Mouse (Mus musculus): ENCODE data around the gene Rab25. TPM values are rescaled to one million over a fixed set of nuclear protein-coding genes. Genes with fewer than 3 reads are reported as not detected.

The Rab25 gene
- polyA plus RNA-seq, 1 experiment from 2014 or later: 144 TPM

DNA sequence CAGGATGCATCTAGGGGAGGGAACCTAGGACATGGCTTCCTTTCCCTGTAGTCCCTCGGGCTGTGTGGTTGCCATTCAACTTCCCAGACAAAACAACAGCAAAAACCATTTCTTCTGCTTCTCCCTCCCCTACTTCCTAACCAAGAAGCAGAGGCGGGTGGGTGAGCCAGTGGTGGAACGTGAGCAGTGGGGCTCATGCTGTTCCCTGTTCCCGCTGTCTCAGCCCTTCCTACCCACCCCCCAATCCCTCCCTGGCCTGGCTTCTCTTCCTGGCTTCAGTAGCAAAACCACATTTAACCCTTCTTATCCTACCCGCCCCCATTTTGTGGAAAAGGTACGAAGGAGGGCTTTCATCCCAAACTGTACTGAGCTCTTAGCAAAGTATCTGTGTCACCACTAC lies 43.0 kb downstream of the Rab25 start:
- peak overlapping the region; percentile 98 for H3K27ac ChIP-seq
- no peaks in the 10 kb centered on the region for H3K9me3 ChIP-seq
- H3K4me3 ChIP-seq: no peak overlapping the region
- no peaks in the 10 kb centered on the region for H3K27me3 ChIP-seq
- H3K36me3 ChIP-seq: peaks cover 2% of the 10 kb centered on the region
- peaks cover 69% of the 10 kb centered on the region for H3K4me1 ChIP-seq
- H3K9ac ChIP-seq: no peak overlapping the region
- ATAC-seq (ENCODE audit: insufficient number of reproducible peaks, low FRiP score, low TSS enrichment, low read depth): no peak
- WGBS: 35% methylated on average over 6 of the region's 6 CpGs
- peak overlapping the region; percentile 23; the same call in 1 of the 2 replicates for H3K4me2 ChIP-seq

DNA sequence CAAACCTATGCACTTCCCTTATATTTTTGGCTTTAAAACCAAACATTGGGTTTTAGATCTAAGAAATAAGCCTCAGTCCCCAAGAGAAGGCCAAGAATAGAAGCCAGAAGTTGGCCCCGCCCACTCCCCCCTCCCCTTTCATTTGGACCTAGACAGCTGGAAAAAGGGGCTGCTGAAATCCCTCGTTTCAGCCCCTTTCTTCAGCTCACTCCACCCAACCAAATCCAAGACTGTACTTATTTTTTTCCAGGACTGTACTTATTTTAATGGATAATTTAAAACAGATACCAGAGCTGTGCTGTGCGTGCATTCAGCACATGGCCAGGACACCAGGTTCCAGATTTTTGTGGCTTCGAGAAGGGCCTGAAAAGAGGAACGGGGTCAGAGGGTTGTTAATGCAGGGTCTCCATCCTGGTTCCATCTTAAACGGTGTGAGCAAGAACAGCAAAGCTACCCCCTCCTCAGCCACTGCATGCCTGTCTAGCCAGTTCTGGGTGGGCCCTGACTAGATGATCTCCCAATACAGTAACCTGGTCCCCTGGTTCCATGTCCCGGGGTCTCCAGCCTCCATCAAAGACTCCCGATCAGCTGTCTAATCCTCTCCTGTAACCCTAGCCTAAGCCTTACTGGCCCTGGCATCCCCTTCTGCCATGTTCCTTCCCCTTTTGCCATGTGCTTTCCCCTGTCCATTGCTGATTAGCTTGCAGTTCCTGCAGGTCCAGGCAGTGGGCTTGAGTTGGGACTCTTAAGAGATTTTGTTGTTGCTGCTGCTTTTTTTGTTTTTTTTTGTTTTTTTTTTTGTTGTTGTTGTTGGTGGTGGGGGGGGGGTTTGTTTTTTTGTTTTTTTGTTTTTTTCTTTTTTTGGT lies 44.0 kb downstream of the Rab25 start:
- 21% methylated on average over 8 of the region's 8 CpGs for WGBS
- peak; percentile 22; the same call in 1 of the 2 replicates for ATAC-seq (ENCODE audit: insufficient number of reproducible peaks, low FRiP score, low TSS enrichment, low read depth)
- no peak overlapping the region for H3K9ac ChIP-seq
- no peaks in the 10 kb centered on the region for H3K27me3 ChIP-seq
- H3K4me2 ChIP-seq: peak overlapping the region; percentile 69
- H3K27ac ChIP-seq: peak overlapping the region; percentile 98
- H3K4me1 ChIP-seq: peaks cover 65% of the 10 kb centered on the region
- H3K36me3 ChIP-seq: peaks cover 8% of the 10 kb centered on the region
- H3K4me3 ChIP-seq: peak overlapping the region; percentile 82
- no peaks in the 10 kb centered on the region for H3K9me3 ChIP-seq

DNA sequence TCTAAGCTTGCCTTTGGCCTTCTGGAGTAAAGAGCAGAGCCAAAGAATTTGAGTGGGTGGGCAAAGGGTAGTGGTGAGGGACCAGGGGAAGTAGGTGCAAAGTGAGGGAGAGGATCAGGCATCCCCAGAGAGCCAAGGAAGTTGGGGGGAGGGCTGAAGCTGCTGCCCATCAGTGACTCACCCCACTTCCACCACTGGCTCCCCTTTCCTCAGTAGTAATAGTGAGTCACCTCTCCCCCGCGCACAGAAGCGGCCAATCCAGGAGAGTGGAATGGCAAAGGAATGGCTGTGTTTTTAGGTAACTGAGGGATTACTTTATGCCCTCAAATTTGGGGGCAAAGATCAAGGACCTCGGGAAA lies 44.6 kb downstream of the Rab25 start:
- WGBS: 10% methylated on average over 4 of the region's 4 CpGs
- H3K4me1 ChIP-seq: peaks cover 64% of the 10 kb centered on the region

DNA sequence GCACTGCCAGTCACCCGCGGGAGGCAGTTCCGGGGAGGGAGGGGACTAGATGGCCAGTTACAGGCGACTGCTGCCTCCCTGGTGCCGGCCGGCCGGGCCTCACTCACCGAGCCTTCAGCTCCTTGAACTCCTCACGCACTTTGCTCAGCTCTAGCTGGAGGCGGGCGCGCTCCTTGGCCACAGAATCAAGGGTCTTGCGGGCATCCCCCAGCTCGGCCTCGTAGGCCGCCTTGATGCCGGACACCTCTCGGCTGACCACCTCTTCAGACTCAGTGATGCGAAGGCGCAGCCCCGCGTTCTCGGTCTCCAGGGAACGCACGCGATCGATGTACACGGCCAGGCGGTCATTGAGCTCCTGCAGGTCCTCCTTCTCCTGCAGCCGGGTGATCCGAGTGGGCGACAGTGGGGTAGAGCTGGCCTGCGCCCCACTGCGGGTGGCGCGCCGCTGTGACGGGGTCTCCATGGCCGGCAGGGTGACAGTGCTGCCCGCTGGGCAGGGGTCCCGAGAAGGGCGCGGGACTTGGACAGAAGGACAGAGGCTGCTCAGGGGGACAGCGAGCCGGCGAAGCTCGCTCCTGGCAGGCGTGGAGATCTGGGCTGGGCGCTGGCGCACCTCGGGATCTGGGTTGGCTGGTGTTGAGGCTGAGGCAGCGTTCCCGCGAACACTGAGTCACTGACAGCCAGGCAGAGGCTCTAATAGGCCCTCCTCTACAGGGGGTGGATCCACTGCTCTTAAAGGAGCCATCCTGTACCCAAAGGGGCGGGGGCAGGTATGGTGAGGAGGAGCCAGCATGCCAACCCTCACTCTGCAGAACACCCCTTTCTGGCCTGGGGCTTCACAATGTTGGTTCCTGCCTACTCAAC lies 45.2 kb downstream of the Rab25 start:
- WGBS: under 1% methylated on average over 55 of the region's 55 CpGs
- ATAC-seq (ENCODE audit: insufficient number of reproducible peaks, low FRiP score, low TSS enrichment, low read depth): peak; percentile 89
- Histone ChIP-seq H3K4me3 (peak overlapping the region; percentile 82), H3K27ac (peak overlapping the region; percentile 98), H3K9me3 (no peaks in the 10 kb centered on the region), H3K27me3 (no peaks in the 10 kb centered on the region), H3K9ac (peak overlapping the region; percentile 80), H3K4me2 (peak overlapping the region; percentile 69), H3K4me1 (peaks cover 65% of the 10 kb centered on the region), H3K36me3 (peaks cover 13% of the 10 kb centered on the region)

More for the DNA sequence above, 44.6 kb downstream of the Rab25 start:
- ATAC-seq (ENCODE audit: insufficient number of reproducible peaks, low FRiP score, low TSS enrichment, low read depth): peak; percentile 66
- peak overlapping the region; percentile 69 for H3K4me2 ChIP-seq
- H3K27ac ChIP-seq: peak overlapping the region; percentile 98
- H3K36me3 ChIP-seq: peaks cover 12% of the 10 kb centered on the region
- H3K9ac ChIP-seq: no peak overlapping the region
- no peaks in the 10 kb centered on the region for H3K27me3 ChIP-seq
- peak overlapping the region; percentile 82 for H3K4me3 ChIP-seq
- no peaks in the 10 kb centered on the region for H3K9me3 ChIP-seq

DNA sequence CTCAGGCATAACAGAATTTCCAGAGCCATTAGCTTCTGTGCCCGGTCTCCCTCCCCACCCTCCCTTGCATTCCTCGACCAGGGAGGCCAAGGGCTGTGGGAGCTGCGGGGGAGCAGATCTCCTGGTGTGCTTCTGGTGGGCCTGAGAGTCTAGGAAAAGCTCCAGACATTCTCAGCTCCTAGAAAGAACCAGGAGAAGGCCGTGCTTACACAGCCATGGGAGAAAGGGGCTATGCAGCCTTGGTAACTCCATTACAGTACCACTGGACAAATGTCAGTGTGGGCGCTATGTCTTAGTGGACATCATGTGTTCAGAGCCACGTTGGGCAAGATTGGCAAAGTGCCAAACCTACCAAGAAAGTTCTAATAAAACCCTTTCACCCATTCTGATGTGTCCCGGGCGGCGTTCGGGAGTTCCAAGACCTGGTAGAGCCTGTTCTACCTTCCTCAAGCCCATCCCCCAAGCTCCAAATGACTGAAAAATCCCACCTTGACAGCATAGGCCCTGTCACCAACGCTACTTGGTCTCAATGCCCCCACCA lies 46.0 kb downstream of the Rab25 start:
- peaks cover 65% of the 10 kb centered on the region for H3K4me1 ChIP-seq
- peak overlapping the region; percentile 80 for H3K9ac ChIP-seq
- peak overlapping the region; percentile 98 for H3K27ac ChIP-seq
- H3K27me3 ChIP-seq: no peaks in the 10 kb centered on the region
- WGBS: 6% methylated on average over 11 of the region's 11 CpGs
- peak overlapping the region; percentile 69 for H3K4me2 ChIP-seq
- peaks cover 20% of the 10 kb centered on the region for H3K36me3 ChIP-seq
- H3K9me3 ChIP-seq: no peaks in the 10 kb centered on the region
- peak overlapping the region; percentile 82 for H3K4me3 ChIP-seq
- no peak for ATAC-seq (ENCODE audit: insufficient number of reproducible peaks, low FRiP score, low TSS enrichment, low read depth)

DNA sequence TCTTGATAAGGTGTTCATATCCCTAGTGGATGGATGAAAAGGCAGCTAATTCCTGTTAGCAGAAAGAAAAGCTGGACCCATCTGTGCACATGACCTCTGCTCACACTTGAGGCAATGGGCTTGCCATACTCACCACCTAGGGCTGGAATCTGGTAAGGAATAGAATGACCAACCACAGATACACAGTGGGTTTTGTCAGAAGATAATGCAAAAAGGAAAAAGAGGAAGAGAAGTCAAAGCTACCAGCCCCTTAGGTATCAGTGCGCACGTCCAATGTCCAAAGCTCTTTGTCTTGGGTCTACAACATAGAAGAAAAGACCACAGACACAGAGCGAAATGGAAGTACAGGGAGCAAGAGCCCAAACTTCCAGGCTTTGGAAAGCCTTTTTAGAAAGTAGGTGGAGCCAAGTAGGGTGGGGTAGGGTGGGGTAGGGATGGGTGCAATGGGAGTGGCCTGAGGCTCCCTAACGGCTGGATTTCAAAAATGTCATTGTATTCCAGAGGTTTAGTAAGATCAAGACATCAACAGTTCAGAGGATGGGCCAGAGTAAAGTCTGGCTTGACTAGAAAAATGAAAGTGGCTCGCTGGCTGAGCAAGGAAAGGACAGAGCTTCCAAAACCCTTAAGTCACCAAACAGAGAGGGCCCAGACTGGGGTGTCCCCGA lies 46.6 kb downstream of the Rab25 start:
- H3K4me2 ChIP-seq: peak overlapping the region; percentile 69
- WGBS: 34% methylated on average over 6 of the region's 6 CpGs
- H3K9ac ChIP-seq: peak overlapping the region; percentile 80
- H3K4me1 ChIP-seq: peaks cover 62% of the 10 kb centered on the region
- peak overlapping the region; percentile 98 for H3K27ac ChIP-seq
- peaks cover 22% of the 10 kb centered on the region for H3K36me3 ChIP-seq
- H3K27me3 ChIP-seq: no peaks in the 10 kb centered on the region
- no peak for ATAC-seq (ENCODE audit: insufficient number of reproducible peaks, low FRiP score, low TSS enrichment, low read depth)
- H3K4me3 ChIP-seq: peak overlapping the region; percentile 82
- H3K9me3 ChIP-seq: no peaks in the 10 kb centered on the region

DNA sequence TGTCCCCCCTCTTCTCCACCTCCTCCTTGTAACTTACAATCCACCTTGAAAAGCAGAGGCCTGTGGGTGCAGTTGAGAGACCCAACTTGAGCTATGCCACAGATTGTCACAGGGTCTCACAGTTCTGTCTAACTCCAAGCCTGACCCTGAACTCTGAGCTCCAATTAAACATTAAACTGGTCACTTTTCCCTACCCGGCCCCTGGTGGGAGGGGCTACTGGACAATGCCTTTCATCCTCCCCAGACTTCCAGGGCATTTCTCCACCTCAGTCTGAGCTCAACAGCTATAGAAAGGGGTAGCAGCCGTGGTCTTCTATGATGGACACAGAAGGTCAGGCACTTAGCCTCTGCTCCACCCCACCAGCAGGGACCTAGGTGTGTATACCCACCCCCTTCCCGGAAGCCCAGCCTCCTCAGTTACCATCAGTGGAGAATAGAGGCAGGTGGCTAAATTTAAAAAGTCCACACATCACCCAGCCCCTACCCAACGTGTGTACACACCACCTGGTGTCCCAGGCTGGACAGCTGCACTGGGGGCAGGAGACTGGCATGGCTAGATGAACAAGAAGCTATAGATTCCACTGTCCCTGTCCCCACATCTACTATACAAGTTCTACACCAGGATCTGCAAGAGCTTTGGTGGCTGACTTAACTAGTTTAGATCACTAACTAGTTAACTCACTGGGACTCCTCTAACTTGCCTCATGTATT lies 47.3 kb downstream of the Rab25 start:
- H3K4me2 ChIP-seq: peak overlapping the region; percentile 69

DNA sequence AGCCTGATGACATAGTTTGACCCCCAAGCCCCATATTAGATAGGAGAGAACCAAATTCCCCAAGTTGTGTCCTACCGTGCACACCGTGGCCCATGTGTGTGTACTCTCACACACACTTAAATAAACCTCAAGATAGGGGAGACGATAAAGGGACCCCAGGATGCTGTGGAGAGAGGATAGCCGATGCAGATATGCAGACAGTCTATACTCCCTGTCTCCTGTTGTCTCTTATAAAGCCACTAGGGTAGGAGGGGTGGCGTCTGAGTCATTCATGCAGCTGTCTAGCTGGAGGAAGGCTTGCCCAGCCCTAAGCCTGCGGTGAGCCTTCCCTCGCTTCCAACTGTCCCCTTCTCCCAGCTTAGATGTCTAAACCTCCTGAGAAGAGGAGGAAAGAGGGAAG lies 48.0 kb downstream of the Rab25 start:
- peak overlapping the region; percentile 69 for H3K4me2 ChIP-seq
- H3K4me3 ChIP-seq: peak overlapping the region; percentile 82
- no peak overlapping the region for H3K9ac ChIP-seq
- WGBS: 79% methylated on average over 7 of the region's 7 CpGs
- H3K4me1 ChIP-seq: peaks cover 63% of the 10 kb centered on the region
- no peak for ATAC-seq (ENCODE audit: insufficient number of reproducible peaks, low FRiP score, low TSS enrichment, low read depth)
- no peak overlapping the region; the same call in 1 of the 2 replicates for H3K27ac ChIP-seq
- H3K36me3 ChIP-seq: peaks cover 31% of the 10 kb centered on the region
- H3K27me3 ChIP-seq: no peaks in the 10 kb centered on the region
- H3K9me3 ChIP-seq: no peaks in the 10 kb centered on the region

More for the DNA sequence above, 47.3 kb downstream of the Rab25 start:
- Histone ChIP-seq H3K36me3 (peaks cover 24% of the 10 kb centered on the region), H3K9me3 (no peaks in the 10 kb centered on the region), H3K9ac (peak overlapping the region; percentile 18; the same call in 1 of the 2 replicates), H3K4me3 (peak overlapping the region; percentile 82), H3K27ac (peak overlapping the region; percentile 98), H3K27me3 (no peaks in the 10 kb centered on the region), H3K4me1 (peaks cover 63% of the 10 kb centered on the region)
- no peak for ATAC-seq (ENCODE audit: insufficient number of reproducible peaks, low FRiP score, low TSS enrichment, low read depth)
- 54% methylated on average over 4 of the region's 4 CpGs for WGBS

DNA sequence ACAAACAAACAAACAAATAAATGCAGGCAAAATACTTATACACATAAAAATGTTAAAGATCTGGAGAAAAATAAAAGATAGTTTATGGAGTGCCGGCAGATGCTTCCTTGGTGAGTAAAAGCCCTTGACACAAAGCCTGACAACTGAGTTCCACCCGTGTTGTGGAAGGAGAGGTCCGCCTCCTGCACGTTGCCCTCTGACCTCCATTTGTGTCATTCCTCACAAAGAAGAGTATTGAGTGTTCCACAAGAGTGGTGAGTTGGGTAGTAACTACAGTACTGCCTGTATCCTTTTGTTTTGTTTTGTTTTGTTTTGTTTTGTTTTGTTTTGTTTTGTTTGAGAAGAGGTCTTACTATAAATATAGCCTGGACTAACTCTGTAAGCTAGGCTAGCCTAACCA lies 48.5 kb downstream of the Rab25 start:
- H3K4me1 ChIP-seq: peaks cover 63% of the 10 kb centered on the region
- peak overlapping the region; percentile 82 for H3K4me3 ChIP-seq
- 80% methylated on average over 4 of the region's 4 CpGs for WGBS
- H3K36me3 ChIP-seq: peaks cover 35% of the 10 kb centered on the region
- H3K9me3 ChIP-seq: no peaks in the 10 kb centered on the region
- H3K4me2 ChIP-seq: 0 out of 2 replicates have a peak overlapping the region, but pooled peaks have one; percentile 69
- no peak for ATAC-seq (ENCODE audit: insufficient number of reproducible peaks, low FRiP score, low TSS enrichment, low read depth)
- no peak overlapping the region for H3K9ac ChIP-seq
- H3K27me3 ChIP-seq: no peaks in the 10 kb centered on the region
- no peak overlapping the region for H3K27ac ChIP-seq

DNA sequence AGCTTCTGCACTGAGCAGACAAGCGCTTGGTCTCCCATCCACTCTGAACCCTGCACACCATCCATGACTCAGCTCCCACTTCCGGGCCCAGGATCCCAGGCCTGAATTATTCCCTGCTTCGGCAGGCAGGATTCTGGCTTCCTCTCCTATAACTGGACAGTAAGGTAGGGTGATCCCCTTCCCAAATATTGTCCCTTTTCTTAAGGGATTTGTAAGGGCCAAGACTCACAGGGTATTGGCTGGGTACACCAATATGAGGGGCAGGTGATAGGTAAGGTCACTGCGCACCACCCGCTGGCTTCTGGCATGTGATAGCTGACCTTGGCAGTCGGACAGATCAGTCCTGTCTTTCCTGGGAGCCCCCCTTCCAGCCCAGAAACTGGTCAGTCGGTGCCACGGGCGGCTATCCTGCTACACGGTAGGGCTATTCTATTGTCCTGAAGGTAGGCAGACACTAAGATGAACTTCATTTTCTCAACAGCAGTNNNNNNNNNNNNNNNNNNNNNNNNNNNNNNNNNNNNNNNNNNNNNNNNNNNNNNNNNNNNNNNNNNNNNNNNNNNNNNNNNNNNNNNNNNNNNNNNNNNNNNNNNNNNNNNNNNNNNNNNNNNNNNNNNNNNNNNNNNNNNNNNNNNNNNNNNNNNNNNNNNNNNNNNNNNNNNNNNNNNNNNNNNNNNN lies 52.2 kb downstream of the Rab25 start:
- Histone ChIP-seq H3K4me1 (peaks cover 76% of the 10 kb centered on the region), H3K4me3 (no peak overlapping the region), H3K27me3 (no peaks in the 10 kb centered on the region), H3K9me3 (no peaks in the 10 kb centered on the region), H3K27ac (peak overlapping the region; percentile 95), H3K4me2 (no peak overlapping the region), H3K9ac (no peak overlapping the region), H3K36me3 (peaks cover 35% of the 10 kb centered on the region)
- no peak for ATAC-seq (ENCODE audit: insufficient number of reproducible peaks, low FRiP score, low TSS enrichment, low read depth)
- WGBS: 78% methylated on average over 10 of the region's 10 CpGs

Data from limb, embryonic 15.5 days (tissue).